Mouse (Mus musculus): ENCODE measurements at regions not wholly inside any gene's neighbourhood (a gene's known extent, or its start where the extent isn't known, plus 50 kb on each side); places are given as distances from the start of the nearest gene placed in this dataset.
"Not testable (repeated sequence)": the region's sequence is repeated elsewhere in the genome, so short reads cannot be mapped to it uniquely, and the experiment has no call there.

DNA sequence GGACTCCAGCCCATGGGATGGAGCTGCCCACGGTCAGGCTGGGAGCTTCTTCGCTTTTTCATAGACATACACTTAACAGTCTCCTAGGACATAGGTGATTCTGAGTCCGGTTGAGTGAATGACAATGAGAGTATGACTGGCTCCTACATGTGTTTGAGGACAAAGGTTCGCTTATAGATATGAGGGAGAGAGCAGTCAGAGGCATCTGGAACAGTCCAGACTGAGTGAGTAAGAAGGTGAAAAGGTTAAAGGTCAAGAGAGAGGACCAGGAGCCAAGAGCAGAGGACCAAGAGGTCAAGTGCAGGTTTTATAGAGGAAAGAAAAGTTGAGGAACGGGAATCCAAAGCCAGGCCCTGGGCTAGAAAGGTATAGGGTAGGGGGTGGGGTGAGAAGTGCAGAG lies 68.7 kb upstream of the Tbl1xr1 start:
- H3K27me3 ChIP-seq (replicated peaks), result no peaks in the 10 kb centered on the region
- no peak for ATAC-seq (ENCODE audit: low FRiP score)
- WGBS, result 94% methylated on average over 5 of the region's 5 CpGs

GRCm38 (mm10) chr3:22008432-22008831 lies 68.0 kb upstream of the Tbl1xr1 start:
- WGBS, result 92% methylated on average over 5 of the region's 5 CpGs
- no peak for ATAC-seq (ENCODE audit: low FRiP score)

More for the DNA sequence above, 68.7 kb upstream of the Tbl1xr1 start:
- H3K9ac ChIP-seq (replicated peaks), result no peak overlapping the region
- no peak overlapping the region for H3K4me3 ChIP-seq (replicated peaks)
- H3K4me2 ChIP-seq, result no peak overlapping the region
- no peak overlapping the region for H3K27ac ChIP-seq (replicated peaks)
- H3K36me3 ChIP-seq, result no peaks in the 10 kb centered on the region
- H3K4me1 ChIP-seq, result no peaks in the 10 kb centered on the region
- H3K9me3 ChIP-seq (replicated peaks), result no peaks in the 10 kb centered on the region

GRCm38 (mm10) chr3:22009898-22010699 lies 66.4 kb upstream of the Tbl1xr1 start:
- 82% methylated on average over 2 of the region's 2 CpGs for WGBS

More at GRCm38 (mm10) chr3:22008432-22008831, 68.0 kb upstream of the Tbl1xr1 start:
- Histone ChIP-seq H3K9me3 (replicated peaks) (no peaks in the 10 kb centered on the region), H3K27ac (replicated peaks) (no peak overlapping the region), H3K4me1 (no peaks in the 10 kb centered on the region), H3K27me3 (replicated peaks) (no peaks in the 10 kb centered on the region), H3K36me3 (no peaks in the 10 kb centered on the region), H3K9ac (replicated peaks) (no peak overlapping the region), H3K4me3 (replicated peaks) (no peak overlapping the region), H3K4me2 (no peak overlapping the region)

GRCm38 (mm10) chr3:22010700-22010991 lies 65.8 kb upstream of the Tbl1xr1 start:
- H3K4me1 ChIP-seq; H3K4me3 ChIP-seq (replicated peaks); ATAC-seq (ENCODE audit: low FRiP score); H3K4me2 ChIP-seq; H3K9me3 ChIP-seq (replicated peaks); H3K27ac ChIP-seq (replicated peaks); H3K36me3 ChIP-seq; H3K27me3 ChIP-seq (replicated peaks); H3K9ac ChIP-seq (replicated peaks): not testable (repeated sequence)

More at GRCm38 (mm10) chr3:22009898-22010699, 66.4 kb upstream of the Tbl1xr1 start:
- Histone ChIP-seq H3K9me3 (replicated peaks) (no peaks in the 10 kb centered on the region), H3K36me3 (no peaks in the 10 kb centered on the region), H3K4me3 (replicated peaks) (no peak overlapping the region), H3K9ac (replicated peaks) (no peak overlapping the region), H3K27ac (replicated peaks) (no peak overlapping the region), H3K27me3 (replicated peaks) (no peaks in the 10 kb centered on the region), H3K4me1 (no peaks in the 10 kb centered on the region), H3K4me2 (no peak overlapping the region)
- no peak for ATAC-seq (ENCODE audit: low FRiP score)

DNA sequence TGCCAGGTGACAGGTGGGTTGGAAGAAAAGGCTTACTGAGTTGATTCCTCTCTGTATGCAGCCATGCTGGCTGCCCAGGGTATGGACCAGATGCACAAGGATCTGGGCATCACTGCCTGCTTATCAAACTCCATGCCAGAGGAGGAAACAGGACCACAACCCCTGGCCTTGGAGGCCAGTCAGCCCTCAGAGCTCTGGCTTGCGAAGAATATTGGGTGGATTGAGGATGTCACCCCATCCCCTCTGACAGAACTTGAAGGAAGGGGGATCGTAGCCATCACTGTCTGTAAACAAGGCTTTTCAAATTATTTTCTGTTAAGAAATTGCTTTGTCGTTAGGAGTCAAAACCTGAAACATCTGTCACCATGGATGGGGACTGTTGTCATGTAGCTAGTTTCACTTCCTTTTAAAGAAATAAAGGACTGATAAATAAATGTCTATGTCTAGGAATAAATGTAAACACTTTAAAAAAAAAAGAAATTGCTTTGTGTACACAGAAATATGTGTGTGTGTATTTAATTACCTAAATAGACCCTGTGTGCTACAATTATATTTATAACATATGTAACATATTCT lies 55.0 kb upstream of the Tbl1xr1 start:
- no peak for ATAC-seq (ENCODE audit: low FRiP score)
- Histone ChIP-seq H3K9ac (replicated peaks) (no peak overlapping the region), H3K4me1 (no peaks in the 10 kb centered on the region), H3K27me3 (replicated peaks) (no peaks in the 10 kb centered on the region), H3K4me3 (replicated peaks) (no peak overlapping the region), H3K4me2 (no peak overlapping the region), H3K9me3 (replicated peaks) (no peaks in the 10 kb centered on the region), H3K36me3 (no peaks in the 10 kb centered on the region), H3K27ac (replicated peaks) (no peak overlapping the region)
- 86% methylated on average over 3 of the region's 3 CpGs for WGBS

DNA sequence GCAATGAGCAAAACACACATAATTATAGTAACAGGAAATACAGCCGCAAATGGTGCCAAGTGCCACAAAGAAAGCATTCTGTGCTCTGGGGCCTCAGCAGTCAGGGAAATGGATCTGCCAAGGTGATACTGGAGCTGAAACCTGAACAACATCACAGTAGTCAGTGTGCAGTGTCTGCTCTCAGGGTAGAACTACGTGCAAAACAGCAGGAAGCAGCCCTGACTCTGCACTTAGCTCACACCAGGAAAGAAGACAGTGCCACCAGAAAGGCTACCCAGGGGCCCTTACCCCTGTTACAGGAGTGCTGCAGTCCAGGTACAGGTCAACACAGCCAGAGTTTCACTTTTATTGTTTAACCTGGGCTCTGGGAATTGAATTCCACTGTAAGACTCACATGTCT lies 54.0 kb upstream of the Tbl1xr1 start:
- no peaks in the 10 kb centered on the region for H3K36me3 ChIP-seq
- no peak for ATAC-seq (ENCODE audit: low FRiP score)
- 56% methylated on average over 2 of the region's 2 CpGs for WGBS
- H3K27me3 ChIP-seq (replicated peaks), result no peaks in the 10 kb centered on the region
- no peak overlapping the region for H3K4me3 ChIP-seq (replicated peaks)
- no peak overlapping the region for H3K4me2 ChIP-seq
- H3K9ac ChIP-seq (replicated peaks), result no peak overlapping the region
- no peaks in the 10 kb centered on the region for H3K4me1 ChIP-seq
- H3K9me3 ChIP-seq (replicated peaks), result no peaks in the 10 kb centered on the region
- no peak overlapping the region for H3K27ac ChIP-seq (replicated peaks)

DNA sequence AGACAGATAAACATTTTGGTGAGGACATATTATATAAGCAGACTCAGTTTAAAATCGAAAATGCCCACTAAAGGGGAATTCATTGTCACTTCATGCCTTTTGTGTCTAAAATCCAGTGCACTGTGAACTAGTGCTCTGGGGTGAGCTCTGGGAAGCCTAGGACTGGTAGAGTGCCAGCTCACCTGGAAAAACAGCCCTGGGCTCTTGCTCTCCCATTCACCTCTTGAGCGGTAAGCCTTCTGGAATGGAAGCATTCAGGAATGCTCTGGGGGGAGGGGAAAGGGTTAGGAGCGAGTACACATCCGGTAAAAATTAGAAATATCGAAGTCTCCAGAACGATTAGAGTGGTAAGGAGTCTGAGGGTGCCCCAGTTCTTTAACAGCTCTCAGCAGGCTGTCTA lies 53.4 kb upstream of the Tbl1xr1 start:
- Histone ChIP-seq H3K27ac (replicated peaks) (no peak overlapping the region), H3K4me2 (no peak overlapping the region), H3K9me3 (replicated peaks) (no peaks in the 10 kb centered on the region), H3K27me3 (replicated peaks) (no peaks in the 10 kb centered on the region), H3K36me3 (no peaks in the 10 kb centered on the region), H3K4me3 (replicated peaks) (no peak overlapping the region), H3K9ac (replicated peaks) (no peak overlapping the region), H3K4me1 (no peaks in the 10 kb centered on the region)
- WGBS, result 74% methylated on average over 6 of the region's 6 CpGs
- ATAC-seq (ENCODE audit: low FRiP score), result no peak

GRCm38 (mm10) chr3:22023551-22023950 lies 52.9 kb upstream of the Tbl1xr1 start:
- no peak for ATAC-seq (ENCODE audit: low FRiP score)
- no peak overlapping the region for H3K4me2 ChIP-seq
- H3K27ac ChIP-seq (replicated peaks), result no peak overlapping the region
- H3K36me3 ChIP-seq, result no peaks in the 10 kb centered on the region
- no peaks in the 10 kb centered on the region for H3K27me3 ChIP-seq (replicated peaks)
- no peak overlapping the region for H3K4me3 ChIP-seq (replicated peaks)
- H3K9ac ChIP-seq (replicated peaks), result no peak overlapping the region
- no peaks in the 10 kb centered on the region for H3K4me1 ChIP-seq
- WGBS, result 69% methylated on average over 5 of the region's 5 CpGs
- no peaks in the 10 kb centered on the region for H3K9me3 ChIP-seq (replicated peaks)

DNA sequence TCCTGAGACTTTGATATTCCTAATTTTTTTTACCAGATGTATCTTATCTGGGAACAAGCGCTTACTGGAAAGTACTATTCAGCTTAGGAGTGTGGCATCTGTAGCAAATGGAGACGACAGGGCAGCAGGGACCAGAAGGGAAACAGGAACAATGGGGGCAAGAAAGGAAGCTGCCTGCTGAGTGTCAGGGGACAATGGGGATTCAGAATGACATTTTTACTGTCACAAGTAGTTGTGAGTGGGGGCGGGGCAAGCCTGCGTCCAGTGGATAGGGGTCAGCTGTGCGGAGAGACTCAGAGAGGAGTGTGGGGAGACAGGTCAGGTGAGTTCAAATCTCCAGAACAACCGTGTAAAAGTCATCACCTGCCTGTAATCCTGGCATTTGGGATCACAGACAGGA lies 52.3 kb upstream of the Tbl1xr1 start:
- Histone ChIP-seq H3K9ac (replicated peaks) (no peak overlapping the region), H3K9me3 (replicated peaks) (no peaks in the 10 kb centered on the region), H3K27ac (replicated peaks) (no peak overlapping the region), H3K4me1 (no peaks in the 10 kb centered on the region), H3K4me3 (replicated peaks) (no peak overlapping the region), H3K27me3 (replicated peaks) (no peaks in the 10 kb centered on the region), H3K36me3 (no peaks in the 10 kb centered on the region), H3K4me2 (no peak overlapping the region)
- 10% methylated on average over 6 of the region's 6 CpGs for WGBS
- ATAC-seq (ENCODE audit: low FRiP score), result no peak

DNA sequence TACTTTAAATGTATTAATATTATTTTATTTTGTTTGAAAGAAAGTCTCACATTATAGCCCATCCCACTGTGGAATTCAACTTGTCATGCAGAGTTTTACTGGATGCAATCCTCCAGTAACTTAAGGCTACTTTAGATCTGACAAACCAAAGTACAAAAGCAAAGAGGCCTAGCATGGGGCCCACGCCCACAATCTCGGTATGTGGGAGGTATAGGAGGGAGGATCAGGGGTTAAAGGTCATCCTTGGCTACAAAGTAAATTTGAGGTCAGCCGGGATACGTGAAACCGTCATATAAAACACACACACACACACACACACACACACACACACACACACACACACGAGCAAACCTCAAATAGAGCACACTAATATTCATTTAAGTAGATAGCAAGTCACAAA lies 51.3 kb upstream of the Tbl1xr1 start:
- Histone ChIP-seq H3K27me3 (replicated peaks) (no peaks in the 10 kb centered on the region), H3K4me1 (no peaks in the 10 kb centered on the region), H3K9me3 (replicated peaks) (no peaks in the 10 kb centered on the region), H3K9ac (replicated peaks) (no peak overlapping the region), H3K4me2 (no peak overlapping the region), H3K27ac (replicated peaks) (no peak overlapping the region), H3K36me3 (no peaks in the 10 kb centered on the region), H3K4me3 (replicated peaks) (no peak overlapping the region)
- 27% methylated on average over 6 of the region's 6 CpGs for WGBS
- ATAC-seq (ENCODE audit: low FRiP score), result no peak

DNA sequence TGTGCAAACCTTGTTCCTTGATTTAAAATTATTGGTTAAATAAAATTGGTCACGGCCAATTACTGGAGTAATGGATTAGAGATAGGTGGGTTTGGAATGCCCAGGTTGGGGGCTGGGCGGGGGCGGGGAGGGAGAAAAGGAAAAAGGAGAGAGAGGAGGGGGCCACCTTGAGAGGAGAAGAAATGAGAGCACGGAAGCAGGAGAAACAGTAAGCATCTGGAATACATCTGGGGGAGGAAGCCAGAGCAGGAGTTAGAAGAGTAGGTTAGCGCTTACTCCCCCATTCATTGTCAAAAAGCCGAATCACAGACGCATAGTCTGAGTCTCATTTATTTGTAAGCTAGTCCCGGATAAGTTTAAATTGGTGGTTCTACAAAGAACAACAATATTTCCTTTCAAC lies 50.8 kb upstream of the Tbl1xr1 start:
- ATAC-seq (ENCODE audit: low FRiP score), result no peak
- WGBS, result 77% methylated on average over 8 of the region's 8 CpGs
- H3K9me3 ChIP-seq (replicated peaks), result no peaks in the 10 kb centered on the region
- no peaks in the 10 kb centered on the region for H3K27me3 ChIP-seq (replicated peaks)
- no peak overlapping the region for H3K4me3 ChIP-seq (replicated peaks)
- H3K36me3 ChIP-seq, result no peaks in the 10 kb centered on the region
- no peaks in the 10 kb centered on the region for H3K4me1 ChIP-seq
- no peak overlapping the region for H3K4me2 ChIP-seq
- no peak overlapping the region for H3K9ac ChIP-seq (replicated peaks)
- no peak overlapping the region for H3K27ac ChIP-seq (replicated peaks)
